Mouse (Mus musculus): ENCODE measurements at regions not wholly inside any gene's neighbourhood (a gene's known extent, or its start where the extent isn't known, plus 50 kb on each side); places are given as distances from the start of the nearest gene placed in this dataset.

- Histone ChIP-seq H3K36me3 (no peaks in the 10 kb centered on the region), H3K4me3 (no peak overlapping the region), H3K27me3 (no peaks in the 10 kb centered on the region), H3K9ac (no peak overlapping the region), H3K4me2 (no peak overlapping the region), H3K4me1 (no peaks in the 10 kb centered on the region), H3K9me3 (no peaks in the 10 kb centered on the region), H3K27ac (no peak overlapping the region)
- 71% methylated on average over 3 of the region's 3 CpGs for WGBS
- no peak for ATAC-seq (ENCODE audit: borderline replicate concordance, extremely low read depth, low FRiP score, low TSS enrichment)
These were observed 130.2 kb upstream of the Fstl4 start for GRCm38 (mm10) chr11:52634189-52634588.

- H3K36me3 ChIP-seq = no peaks in the 10 kb centered on the region
- H3K9me3 ChIP-seq = no peaks in the 10 kb centered on the region
These were observed 128.6 kb upstream of the Fstl4 start for GRCm38 (mm10) chr11:52635716-52636389.

GRCm38 (mm10) chr11:52638939-52639338, 125.5 kb upstream of the Fstl4 start:
- no peaks in the 10 kb centered on the region for H3K4me1 ChIP-seq
- H3K4me3 ChIP-seq = no peak overlapping the region
- 95% methylated on average over 1 of the region's 1 CpGs for WGBS
- H3K27ac ChIP-seq = no peak overlapping the region
- no peak for ATAC-seq (ENCODE audit: borderline replicate concordance, extremely low read depth, low FRiP score, low TSS enrichment)
- H3K9ac ChIP-seq = no peak overlapping the region
- no peaks in the 10 kb centered on the region for H3K9me3 ChIP-seq
- peaks cover 2% of the 10 kb centered on the region; the same call in 1 of the 2 replicates for H3K27me3 ChIP-seq
- no peak overlapping the region for H3K4me2 ChIP-seq
- no peaks in the 10 kb centered on the region for H3K36me3 ChIP-seq

More at GRCm38 (mm10) chr11:52635716-52636389, 128.6 kb upstream of the Fstl4 start:
- H3K9ac ChIP-seq = no peak overlapping the region
- WGBS = 39% methylated on average over 13 of the region's 13 CpGs
- H3K4me3 ChIP-seq = no peak overlapping the region
- no peak overlapping the region for H3K4me2 ChIP-seq
- ATAC-seq (ENCODE audit: borderline replicate concordance, extremely low read depth, low FRiP score, low TSS enrichment) = no peak
- no peaks in the 10 kb centered on the region for H3K4me1 ChIP-seq
- H3K27ac ChIP-seq = no peak overlapping the region
- H3K27me3 ChIP-seq = peaks cover 2% of the 10 kb centered on the region; the same call in 1 of the 2 replicates

GRCm38 (mm10) chr11:52641725-52642338, 122.6 kb upstream of the Fstl4 start:
- 20% methylated on average over 14 of the region's 14 CpGs for WGBS
- Histone ChIP-seq H3K4me3 (no peak overlapping the region), H3K4me1 (no peaks in the 10 kb centered on the region), H3K9ac (no peak overlapping the region), H3K36me3 (no peaks in the 10 kb centered on the region), H3K27me3 (peaks cover 2% of the 10 kb centered on the region; the same call in 1 of the 2 replicates), H3K4me2 (no peak overlapping the region), H3K27ac (no peak overlapping the region), H3K9me3 (no peaks in the 10 kb centered on the region)
- ATAC-seq (ENCODE audit: borderline replicate concordance, extremely low read depth, low FRiP score, low TSS enrichment) = no peak

- no peak overlapping the region for H3K9ac ChIP-seq
- H3K27me3 ChIP-seq = peaks cover 2% of the 10 kb centered on the region; the same call in 1 of the 2 replicates
- WGBS = 19% methylated on average over 6 of the region's 6 CpGs
- no peak for ATAC-seq (ENCODE audit: borderline replicate concordance, extremely low read depth, low FRiP score, low TSS enrichment)
- H3K4me3 ChIP-seq = no peak overlapping the region
- H3K4me2 ChIP-seq = no peak overlapping the region
- no peaks in the 10 kb centered on the region for H3K9me3 ChIP-seq
- no peaks in the 10 kb centered on the region for H3K36me3 ChIP-seq
- no peak overlapping the region for H3K27ac ChIP-seq
- H3K4me1 ChIP-seq = 0 out of 2 replicates have a peak, but pooled peaks cover 8% of the 10 kb centered on the region
These were observed 120.2 kb upstream of the Fstl4 start for GRCm38 (mm10) chr11:52644081-52644768.

GRCm38 (mm10) chr11:52648176-52648839, 116.1 kb upstream of the Fstl4 start:
- H3K9ac ChIP-seq = no peak overlapping the region
- H3K4me2 ChIP-seq = no peak overlapping the region
- H3K9me3 ChIP-seq = no peaks in the 10 kb centered on the region
- H3K4me3 ChIP-seq = no peak overlapping the region
- 0 out of 2 replicates have a peak, but pooled peaks cover 11% of the 10 kb centered on the region for H3K4me1 ChIP-seq
- H3K36me3 ChIP-seq = no peaks in the 10 kb centered on the region
- no peak overlapping the region for H3K27ac ChIP-seq
- H3K27me3 ChIP-seq = no peaks in the 10 kb centered on the region
- no peak; the same call in 1 of the 2 replicates for ATAC-seq (ENCODE audit: borderline replicate concordance, extremely low read depth, low FRiP score, low TSS enrichment)
- 36% methylated on average over 15 of the region's 15 CpGs for WGBS

GRCm38 (mm10) chr11:52648849-52649400, 115.5 kb upstream of the Fstl4 start:
- H3K27me3 ChIP-seq = no peaks in the 10 kb centered on the region
- H3K4me3 ChIP-seq = no peak overlapping the region
- no peak overlapping the region for H3K27ac ChIP-seq
- no peaks in the 10 kb centered on the region for H3K36me3 ChIP-seq
- H3K9ac ChIP-seq = no peak overlapping the region
- H3K4me1 ChIP-seq = 0 out of 2 replicates have a peak, but pooled peaks cover 11% of the 10 kb centered on the region
- H3K9me3 ChIP-seq = no peaks in the 10 kb centered on the region
- no peak overlapping the region for H3K4me2 ChIP-seq
- no peak for ATAC-seq (ENCODE audit: borderline replicate concordance, extremely low read depth, low FRiP score, low TSS enrichment)
- WGBS = 57% methylated on average over 8 of the region's 8 CpGs

- no peaks in the 10 kb centered on the region for H3K27me3 ChIP-seq
- no peak overlapping the region for H3K27ac ChIP-seq
- H3K9ac ChIP-seq = no peak overlapping the region
- H3K4me3 ChIP-seq = no peak overlapping the region
- no peaks in the 10 kb centered on the region for H3K4me1 ChIP-seq
- no peak overlapping the region for H3K4me2 ChIP-seq
- H3K36me3 ChIP-seq = no peaks in the 10 kb centered on the region
- no peak for ATAC-seq (ENCODE audit: borderline replicate concordance, extremely low read depth, low FRiP score, low TSS enrichment)
- no peaks in the 10 kb centered on the region for H3K9me3 ChIP-seq
- WGBS = 78% methylated on average over 7 of the region's 7 CpGs
These were observed 109.8 kb upstream of the Fstl4 start for GRCm38 (mm10) chr11:52654640-52655039.

- 55% methylated on average over 2 of the region's 2 CpGs for WGBS
- Histone ChIP-seq H3K36me3 (no peaks in the 10 kb centered on the region), H3K9me3 (no peaks in the 10 kb centered on the region), H3K27ac (no peak overlapping the region), H3K4me1 (no peaks in the 10 kb centered on the region), H3K4me2 (no peak overlapping the region), H3K27me3 (no peaks in the 10 kb centered on the region), H3K4me3 (no peak overlapping the region), H3K9ac (no peak overlapping the region)
- no peak for ATAC-seq (ENCODE audit: borderline replicate concordance, extremely low read depth, low FRiP score, low TSS enrichment)
These were observed 108.5 kb upstream of the Fstl4 start for GRCm38 (mm10) chr11:52655720-52656474.

- no peak for ATAC-seq (ENCODE audit: borderline replicate concordance, extremely low read depth, low FRiP score, low TSS enrichment)
- H3K4me3 ChIP-seq = no peak overlapping the region
- no peaks in the 10 kb centered on the region for H3K36me3 ChIP-seq
- 70% methylated on average over 12 of the region's 12 CpGs for WGBS
- H3K4me2 ChIP-seq = no peak overlapping the region
- H3K9me3 ChIP-seq = no peaks in the 10 kb centered on the region
- no peaks in the 10 kb centered on the region for H3K4me1 ChIP-seq
- H3K27me3 ChIP-seq = no peaks in the 10 kb centered on the region
- no peak overlapping the region for H3K9ac ChIP-seq
- H3K27ac ChIP-seq = no peak overlapping the region
These were observed 103.2 kb upstream of the Fstl4 start for GRCm38 (mm10) chr11:52661234-52661633.
